Mouse (Mus musculus) embryonic fibroblast, embryonic 13.5 days (primary cell): Measurements from ENCODE around the gene Ckap2l.

Experiments
- CTCF ChIP-seq: IDR thresholded peaks from 2 replicates; pipeline ENCODE4 v1.5.1; 2011; ENCODE audit warnings: mild to moderate bottlenecking, control low read depth, low read length, moderate library complexity, borderline replicate concordance; ENCODE audit not compliant: insufficient read depth
- POLR2A ChIP-seq: IDR thresholded peaks from 2 replicates; pipeline ENCODE4 v1.6.1; 2011; ENCODE audit warnings: low read depth, mild to moderate bottlenecking, control low read depth, low read length, moderate library complexity

DNA sequence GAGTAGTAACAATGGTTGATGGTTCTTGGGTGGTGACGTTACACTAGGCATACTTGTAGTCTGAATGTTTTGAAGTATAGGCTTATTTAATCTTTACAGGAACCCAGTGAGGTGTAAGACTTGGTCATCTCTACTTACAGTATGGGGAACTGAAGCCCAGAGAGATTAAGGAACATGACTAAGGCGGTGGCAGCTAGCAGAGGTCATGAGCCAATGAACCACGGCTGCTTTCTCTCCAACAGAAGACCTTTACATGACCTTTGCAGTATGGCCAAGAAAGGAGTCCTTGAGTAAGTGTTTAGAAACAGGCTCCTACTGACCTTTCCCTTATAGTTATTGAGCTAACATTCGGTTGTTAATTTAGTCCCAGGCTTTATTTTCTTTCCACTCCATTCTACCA is 9.0 kb upstream of the Ckap2l start:
- TF ChIP-seq POLR2A (no peak), CTCF (no peak)
